Mouse (Mus musculus): ENCODE data around the gene Krt25. TPM values are rescaled to one million over a fixed set of nuclear protein-coding genes. Genes with fewer than 3 reads are reported as not detected.

The Krt25 gene
- polyA plus RNA-seq, 1 experiment from 2014 or later, result not detected

GRCm38 (mm10) chr11:99272721-99273120 is 50.0 kb downstream of the Krt25 start:
- no peak overlapping the region for H3K4me2 ChIP-seq (replicated peaks)
- no peak for ATAC-seq
- no peak overlapping the region for H3K27ac ChIP-seq
- H3K36me3 ChIP-seq, result no peaks in the 10 kb centered on the region
- 79% methylated on average over 4 of the region's 4 CpGs for WGBS
- H3K9ac ChIP-seq, result no peak overlapping the region
- no peaks in the 10 kb centered on the region for H3K4me1 ChIP-seq (replicated peaks)
- no peak overlapping the region for H3K4me3 ChIP-seq (replicated peaks)
- H3K27me3 ChIP-seq (replicated peaks), result no peaks in the 10 kb centered on the region
- H3K9me3 ChIP-seq, result no peaks in the 10 kb centered on the region

DNA sequence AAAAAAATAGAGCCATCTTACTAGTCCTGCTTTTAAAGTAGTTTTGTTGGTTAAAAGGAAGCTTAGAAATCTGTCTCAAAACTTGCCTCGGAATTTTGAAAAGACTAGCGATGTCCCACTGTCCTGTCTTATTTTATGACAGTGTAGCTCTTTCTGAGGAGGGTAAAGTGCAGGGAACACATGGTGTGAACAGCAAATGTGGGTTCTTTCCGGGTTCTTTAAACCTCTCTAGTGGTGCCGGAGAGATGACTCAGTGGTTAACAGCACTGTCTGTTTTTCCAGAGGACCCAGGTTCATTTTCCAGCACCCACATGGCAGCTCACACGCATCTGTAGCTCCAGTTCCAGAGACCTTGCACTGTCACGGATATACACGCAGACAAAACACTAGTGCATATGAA is 53.6 kb downstream of the Krt25 start:
- H3K4me3 ChIP-seq (replicated peaks), result no peak overlapping the region
- no peaks in the 10 kb centered on the region for H3K4me1 ChIP-seq (replicated peaks)
- no peak overlapping the region for H3K9ac ChIP-seq
- H3K36me3 ChIP-seq, result no peaks in the 10 kb centered on the region
- ATAC-seq, result peak; percentile 58; the same call in 1 of the 2 replicates
- 65% methylated on average over 7 of the region's 7 CpGs for WGBS
- H3K27ac ChIP-seq, result no peak overlapping the region
- H3K27me3 ChIP-seq (replicated peaks), result no peaks in the 10 kb centered on the region
- no peak overlapping the region for H3K4me2 ChIP-seq (replicated peaks)
- H3K9me3 ChIP-seq, result no peaks in the 10 kb centered on the region

GRCm38 (mm10) chr11:99265796-99266195 is 57.0 kb downstream of the Krt25 start:
- 56% methylated on average over 9 of the region's 9 CpGs for WGBS
- Histone ChIP-seq H3K4me1 (replicated peaks) (no peaks in the 10 kb centered on the region), H3K27me3 (replicated peaks) (no peaks in the 10 kb centered on the region), H3K9me3 (no peaks in the 10 kb centered on the region), H3K36me3 (no peaks in the 10 kb centered on the region), H3K27ac (no peak overlapping the region), H3K4me2 (replicated peaks) (no peak overlapping the region), H3K4me3 (replicated peaks) (no peak overlapping the region), H3K9ac (no peak overlapping the region)
- no peak for ATAC-seq

Other genes with a start within 250 kb of the Krt25 start
- 0.58 and 0.93 TPM in 2 replicates for gene Tns4, start 233.6 kb downstream of the Krt25 start, polyA plus RNA-seq (2015; fragmentation: Nextera tagmentation; extraction: Ambion mirVana)
- gene Ccr7, start 167.9 kb downstream of the Krt25 start, polyA plus RNA-seq (2015; fragmentation: Nextera tagmentation; extraction: Ambion mirVana), result 0.43 and 0.87 TPM in 2 replicates
- gene Smarce1, start 91.9 kb downstream of the Krt25 start, polyA plus RNA-seq (2015; fragmentation: Nextera tagmentation; extraction: Ambion mirVana), result 186 and 190 TPM in 2 replicates
- gene Krt222, start 78.9 kb downstream of the Krt25 start, polyA plus RNA-seq (2015; fragmentation: Nextera tagmentation; extraction: Ambion mirVana), result 0.25 and 0.49 TPM in 2 replicates
- 0.11 and 0.15 TPM in 2 replicates for gene Krt24, start 37.7 kb downstream of the Krt25 start, polyA plus RNA-seq (2015; fragmentation: Nextera tagmentation; extraction: Ambion mirVana)
- gene Krt26, start 15.0 kb upstream of the Krt25 start, polyA plus RNA-seq (2015; fragmentation: Nextera tagmentation; extraction: Ambion mirVana), result 0.11 TPM in 1 of 2 replicates, not detected in the other
- not detected in 2 replicates for gene Krt27, start 28.2 kb upstream of the Krt25 start, polyA plus RNA-seq (2015; fragmentation: Nextera tagmentation; extraction: Ambion mirVana)
- gene Krt28, start 52.0 kb upstream of the Krt25 start, polyA plus RNA-seq (2015; fragmentation: Nextera tagmentation; extraction: Ambion mirVana), result 0.09 TPM in 1 of 2 replicates, not detected in the other
- 18.3 and 21.2 TPM in 2 replicates for gene Krt10, start 66.4 kb upstream of the Krt25 start, polyA plus RNA-seq (2015; fragmentation: Nextera tagmentation; extraction: Ambion mirVana)
- not detected in 2 replicates for gene Krt12, start 99.3 kb upstream of the Krt25 start, polyA plus RNA-seq (2015; fragmentation: Nextera tagmentation; extraction: Ambion mirVana)
- gene Krt20, start 115.2 kb upstream of the Krt25 start, polyA plus RNA-seq (2015; fragmentation: Nextera tagmentation; extraction: Ambion mirVana), result 64.3 and 72.9 TPM in 2 replicates
- 12.2 and 13.1 TPM in 2 replicates for gene Krt23, start 170.2 kb upstream of the Krt25 start, polyA plus RNA-seq (2015; fragmentation: Nextera tagmentation; extraction: Ambion mirVana)
- gene Krt39, start 198.4 kb upstream of the Krt25 start, polyA plus RNA-seq (2015; fragmentation: Nextera tagmentation; extraction: Ambion mirVana), result not detected in 2 replicates
- gene Krt40, start 220.2 kb upstream of the Krt25 start, polyA plus RNA-seq (2015; fragmentation: Nextera tagmentation; extraction: Ambion mirVana), result not detected in 2 replicates
- not detected in 2 replicates for gene Krtap3-3, start 227.9 kb upstream of the Krt25 start, polyA plus RNA-seq (2015; fragmentation: Nextera tagmentation; extraction: Ambion mirVana)
- not detected in 2 replicates for gene Krtap3-2, start 233.9 kb upstream of the Krt25 start, polyA plus RNA-seq (2015; fragmentation: Nextera tagmentation; extraction: Ambion mirVana)
- not detected in 2 replicates for gene Gm11939, start 236.5 kb upstream of the Krt25 start, polyA plus RNA-seq (2015; fragmentation: Nextera tagmentation; extraction: Ambion mirVana)
- 0.30 TPM in 1 of 2 replicates, not detected in the other for gene Krtap3-1, start 243.7 kb upstream of the Krt25 start, polyA plus RNA-seq (2015; fragmentation: Nextera tagmentation; extraction: Ambion mirVana)